13 mouse cellular contexts compared by ENCODE assay signal in genomic region chr8:47240871-47241270, GRCm38 (mm10).
DNase-seq lines count a peak whose midpoint lies in the region; ATAC-seq and TF ChIP-seq lines count a peak whose summit lies in the region.
"Had no signal": no experiment of that assay in that cellular context is flagged by ENCODE, and none has a peak within 500 bp of the region (broad histone marks: within the 10 kb centered on the region; RNA-seq: fewer than 3 reads in every experiment).

No protein-coding gene starts in this region.

- H3K27me3 ChIP-seq in forebrain, embryonic 11.5 days (ENCODE audit: control insufficient read depth, insufficient read depth, low read length), result no peaks in the 10 kb centered on the region
- H3K27me3 ChIP-seq in forebrain, postnatal 0 days (ENCODE audit: insufficient read depth, low read length), result no peaks in the 10 kb centered on the region
- no peaks in the 10 kb centered on the region for H3K27me3 ChIP-seq in midbrain, embryonic 11.5 days (ENCODE audit: control insufficient read depth, insufficient read depth, low read length)
- H3K27me3 ChIP-seq in neural tube, embryonic 15.5 days (replicated peaks), result no peaks in the 10 kb centered on the region

- peak overlapping the region; percentile 49; the same call in 1 of the 2 replicates for H3K9ac ChIP-seq in forebrain, embryonic 11.5 days (ENCODE audit: low read length)
- H3K9ac ChIP-seq in forebrain, postnatal 0 days, result no peak overlapping the region
- H3K9ac ChIP-seq in midbrain, embryonic 11.5 days (ENCODE audit: low read length), result peak overlapping the region; percentile 67
- no peak overlapping the region for H3K9ac ChIP-seq in neural tube, embryonic 15.5 days (replicated peaks)

- no peak for TF ChIP-seq CTCF in forebrain, postnatal 0 days (IDR thresholded peaks at IDR 0.05; ENCODE audit: low read depth)
- no peak for TF ChIP-seq CTCF in gastrocnemius, adult 2 months (IDR thresholded peaks at IDR 0.05)

- no peak for DNase-seq in forebrain, embryonic 11.5 days (ENCODE audit: low spot score)
- no peak for DNase-seq in forebrain, postnatal 0 days
- peak; percentile 92 for DNase-seq in midbrain, embryonic 11.5 days (ENCODE audit: low spot score, missing footprints)
- no peak for DNase-seq in MN1 (ENCODE audit: low spot score)
- DNase-seq in left cerebral cortex, postnatal 10 days (ENCODE audit: extremely low spot score in 1 of 2, low spot score in 2 of 2), result no peak
- no peak for DNase-seq in gastrocnemius, adult 2 months
- DNase-seq in urinary bladder, adult 2 months (ENCODE audit: low spot score), result no peak
- DNase-seq: heart, adult 2 months; heart, postnatal 14 days; thymus, postnatal 25 days had no signal

- intact Hi-C loops in left cerebral cortex, postnatal 10 days (cut with DNase I), result loop anchor here (5.0 kb wide), 1 partner anchor 46 kb away; no protein-coding TSS in a partner anchor
- intact Hi-C loops in gastrocnemius, adult 2 months (cut with DNase I), result no loop called here

- no peak for ATAC-seq in forebrain, embryonic 11.5 days (replicated peaks; ENCODE audit: low FRiP score)
- no peak for ATAC-seq in forebrain, postnatal 0 days
- no peak for ATAC-seq in midbrain, embryonic 11.5 days (ENCODE audit: low FRiP score)
- no peak for ATAC-seq in neural tube, embryonic 15.5 days (ENCODE audit: low FRiP score)
- ATAC-seq: activated CD4-positive, CD25-positive, alpha-beta regulatory T cell, adult 4 months; intestine, postnatal 0 days had no signal

- WGBS in forebrain, embryonic 11.5 days, result 36% methylated on average over 4 of the region's 4 CpGs
- 19% methylated on average over 4 of the region's 4 CpGs for WGBS in forebrain, postnatal 0 days
- 31% methylated on average over 4 of the region's 4 CpGs for WGBS in midbrain, embryonic 11.5 days
- 30% methylated on average over 4 of the region's 4 CpGs for WGBS in neural tube, embryonic 15.5 days

- H3K36me3 ChIP-seq in forebrain, embryonic 11.5 days (ENCODE audit: control insufficient read depth, insufficient read depth, low read length), result no peaks in the 10 kb centered on the region
- no peaks in the 10 kb centered on the region for H3K36me3 ChIP-seq in forebrain, postnatal 0 days (ENCODE audit: insufficient read depth)
- no peaks in the 10 kb centered on the region for H3K36me3 ChIP-seq in midbrain, embryonic 11.5 days (ENCODE audit: control insufficient read depth, insufficient read depth, low read length)
- no peaks in the 10 kb centered on the region for H3K36me3 ChIP-seq in neural tube, embryonic 15.5 days

- no peaks in the 10 kb centered on the region for H3K9me3 ChIP-seq in forebrain, embryonic 11.5 days (ENCODE audit: control insufficient read depth, low read length)
- H3K9me3 ChIP-seq in forebrain, postnatal 0 days (ENCODE audit: low read length), result no peaks in the 10 kb centered on the region
- no peaks in the 10 kb centered on the region for H3K9me3 ChIP-seq in midbrain, embryonic 11.5 days (ENCODE audit: control insufficient read depth, low read length)
- no peaks in the 10 kb centered on the region for H3K9me3 ChIP-seq in neural tube, embryonic 15.5 days (replicated peaks)

- H3K27ac ChIP-seq in forebrain, embryonic 11.5 days (ENCODE audit: low read depth, low read length), result peak overlapping the region; percentile 95
- no peak overlapping the region for H3K27ac ChIP-seq in forebrain, postnatal 0 days (ENCODE audit: low read depth, low read length)
- H3K27ac ChIP-seq in midbrain, embryonic 11.5 days (ENCODE audit: low read depth, low read length), result peak overlapping the region; percentile 88
- H3K27ac ChIP-seq in neural tube, embryonic 15.5 days (replicated peaks), result peak overlapping the region; percentile 87; the same call in 1 of the 2 replicates
- no peak overlapping the region for H3K27ac ChIP-seq in gastrocnemius, adult 2 months
- H3K27ac ChIP-seq: heart, adult 2 months had no signal

- peak overlapping the region; percentile 51 for H3K4me2 ChIP-seq in forebrain, embryonic 11.5 days (ENCODE audit: low read depth, low read length, severe bottlenecking)
- H3K4me2 ChIP-seq in forebrain, postnatal 0 days (ENCODE audit: low read depth), result peak overlapping the region; percentile 58
- H3K4me2 ChIP-seq in midbrain, embryonic 11.5 days, result peak overlapping the region; percentile 58
- H3K4me2 ChIP-seq in neural tube, embryonic 15.5 days, result peak overlapping the region; percentile 62

- peaks cover 39% of the 10 kb centered on the region for H3K4me1 ChIP-seq in forebrain, embryonic 11.5 days (replicated peaks; ENCODE audit: control insufficient read depth, insufficient read depth, low read length)
- H3K4me1 ChIP-seq in forebrain, postnatal 0 days (ENCODE audit: insufficient read depth), result peaks cover 36% of the 10 kb centered on the region
- H3K4me1 ChIP-seq in midbrain, embryonic 11.5 days (ENCODE audit: control insufficient read depth, insufficient read depth, low read length), result peaks cover 45% of the 10 kb centered on the region
- peaks cover 50% of the 10 kb centered on the region for H3K4me1 ChIP-seq in neural tube, embryonic 15.5 days

- H3K4me3 ChIP-seq in forebrain, embryonic 11.5 days (ENCODE audit: low read depth, low read length), result no peak overlapping the region; the same call in 1 of the 2 replicates
- no peak overlapping the region for H3K4me3 ChIP-seq in forebrain, postnatal 0 days (ENCODE audit: low read depth, low read length)
- H3K4me3 ChIP-seq in midbrain, embryonic 11.5 days (ENCODE audit: low read depth, low read length), result peak overlapping the region; percentile 32; the same call in 1 of the 2 replicates
- H3K4me3 ChIP-seq in neural tube, embryonic 15.5 days (replicated peaks), result 0 out of 2 replicates have a peak overlapping the region, but pooled peaks have one; percentile 40
- no peak overlapping the region for H3K4me3 ChIP-seq in gastrocnemius, adult 2 months
- H3K4me3 ChIP-seq: heart, adult 2 months had no signal

Comparison
In these comparisons a context has a peak if more than half of its experiments do, and no peak if none do; other contexts are left out.
1. H3K27ac ChIP-seq: peak in forebrain, embryonic 11.5 days (single experiment), midbrain, embryonic 11.5 days (single experiment) and neural tube, embryonic 15.5 days (single experiment); none in forebrain, postnatal 0 days (single experiment) and gastrocnemius, adult 2 months (single experiment).
2. H3K9ac ChIP-seq: peak in forebrain, embryonic 11.5 days (single experiment) and midbrain, embryonic 11.5 days (single experiment); none in forebrain, postnatal 0 days (single experiment) and neural tube, embryonic 15.5 days (single experiment).
3. H3K4me3 ChIP-seq: peak in midbrain, embryonic 11.5 days (single experiment) and neural tube, embryonic 15.5 days (single experiment); none in forebrain, embryonic 11.5 days (single experiment), forebrain, postnatal 0 days (single experiment) and gastrocnemius, adult 2 months (single experiment).
4. Peak in every context shown above with its lines, with median percentiles within 50 percentile points of each other: H3K4me2 ChIP-seq.